Mouse (Mus musculus) liver, embryonic 13.5 days (tissue): Measurements from ENCODE around the gene Lhb. TPM values are rescaled to one million over a fixed set of nuclear protein-coding genes. Genes with fewer than 3 reads are reported as not detected.

Source experiments
- ATAC-seq: fragments of 200-750 bp; cut with Nextera tagmentation; 2 replicates; pipeline ENCODE4 v1.8.0; 2017; ENCODE audit warnings: low read depth, mild to moderate bottlenecking, moderate number of reproducible peaks, moderate library complexity
- DNase-seq: peaks from one replicate; pipeline ENCODE4 v3.0.0; 2022
- H3K27ac ChIP-seq: fragments of 300-500 bp; sonication (generic); 2 replicates; pipeline ENCODE4 v1.5.1; 2015; ENCODE audit warnings: moderate library complexity, mild to moderate bottlenecking, inconsistent platforms
- H3K27me3 ChIP-seq: fragments of 300-500 bp; sonication (generic); 2 replicates; pipeline ENCODE4 v1.6.1; 2015; ENCODE audit warnings: mild to moderate bottlenecking, inconsistent platforms
- H3K36me3 ChIP-seq: fragments of 300-500 bp; sonication (generic); 2 replicates; pipeline ENCODE4 v1.6.1; 2015; ENCODE audit warnings: mild to moderate bottlenecking, inconsistent platforms
- H3K4me1 ChIP-seq: fragments of 300-500 bp; sonication (generic); replicated peaks from 2 replicates; pipeline ENCODE4 v1.6.1; 2015; ENCODE audit warnings: inconsistent platforms
- H3K4me2 ChIP-seq: fragments of 300-500 bp; sonication (generic); 2 replicates; pipeline ENCODE4 v1.6.1; 2015; ENCODE audit warnings: inconsistent platforms, mild to moderate bottlenecking, moderate library complexity
- H3K4me3 ChIP-seq: fragments of 300-500 bp; sonication (generic); replicated peaks from 2 replicates; pipeline ENCODE4 v1.5.1; 2015; ENCODE audit warnings: mild to moderate bottlenecking, inconsistent platforms
- H3K9ac ChIP-seq: fragments of 300-500 bp; sonication (generic); 2 replicates; pipeline ENCODE4 v1.6.1; 2015; ENCODE audit warnings: mild to moderate bottlenecking, inconsistent platforms
- H3K9me3 ChIP-seq: fragments of 300-500 bp; sonication (generic); replicated peaks from 2 replicates; pipeline ENCODE4 v1.6.1; 2016; ENCODE audit warnings: inconsistent platforms
- WGBS: fragments of 180-500 bp; shearing (Covaris S2); methylation state at CpG from one replicate; pipeline ENCODE4 v1.1.7; 2015; ENCODE audit not compliant: insufficient replicate concordance; 5-methylcytosine and 5-hydroxymethylcytosine counted together
- polyA plus RNA-seq: library from polyadenylated mRNA; unstranded; fragments of >200 nt; fragmentation: Nextera tagmentation; extraction: Ambion mirVana; gene quantifications from 2 replicates; pipeline ENCODE4 v1.2.1, GENCODE M21; 2015

Gene Lhb
- polyA plus RNA-seq, 1 experiment from 2014 or later, result not detected

- Histone ChIP-seq H3K9ac (no peak within 1 kb of the TSS), H3K27me3 (no peaks in the 10 kb centered on the region), H3K36me3 (0 out of 2 replicates have a peak, but pooled peaks cover 3% of the 10 kb centered on the region), H3K9me3 (no peaks in the 10 kb centered on the region), H3K4me2 (0 out of 2 replicates have a peak within 1 kb of the TSS, but pooled peaks have one; percentile 6), H3K4me3 (no peak within 1 kb of the TSS), H3K4me1 (peaks cover 38% of the 10 kb centered on the region), H3K27ac (no peak within 1 kb of the TSS)
- DNase-seq, result no peak
- no peak for ATAC-seq
- WGBS, result 43% methylated on average over 19 of the region's 19 CpGs
Measured at GRCm38 (mm10) chr7:45437521-45438276, 17.1 kb downstream of the Lhb start, which contains the start of gene Ruvbl2. Ruvbl2 (minus strand) TSS chr7:45438096.

GRCm38 (mm10) chr7:45443526-45444420, 23.2 kb downstream of the Lhb start:
- 0 out of 2 replicates have a peak, but pooled peaks cover 10% of the 10 kb centered on the region for H3K36me3 ChIP-seq
- peaks cover 13% of the 10 kb centered on the region for H3K4me1 ChIP-seq
- H3K9me3 ChIP-seq, result no peaks in the 10 kb centered on the region
- DNase-seq, result no peak
- H3K4me2 ChIP-seq, result no peak overlapping the region
- no peak for ATAC-seq
- 47% methylated on average over 22 of the region's 22 CpGs for WGBS
- H3K9ac ChIP-seq, result no peak overlapping the region
- H3K4me3 ChIP-seq, result no peak overlapping the region
- no peaks in the 10 kb centered on the region for H3K27me3 ChIP-seq
- H3K27ac ChIP-seq, result no peak overlapping the region

- Histone ChIP-seq H3K4me2 (no peak overlapping the region), H3K27ac (no peak overlapping the region), H3K4me1 (peaks cover 21% of the 10 kb centered on the region), H3K9me3 (no peaks in the 10 kb centered on the region), H3K9ac (no peak overlapping the region), H3K27me3 (no peaks in the 10 kb centered on the region), H3K4me3 (no peak overlapping the region), H3K36me3 (0 out of 2 replicates have a peak, but pooled peaks cover 7% of the 10 kb centered on the region)
- DNase-seq (no peak), ATAC-seq (no peak)
Measured at GRCm38 (mm10) chr7:45446589-45446988, 26.0 kb downstream of the Lhb start.

- Histone ChIP-seq H3K27ac (0 out of 2 replicates have a peak overlapping the region, but pooled peaks have one; percentile 1), H3K9me3 (no peaks in the 10 kb centered on the region), H3K9ac (peak overlapping the region; percentile 26), H3K4me1 (peaks cover 29% of the 10 kb centered on the region), H3K27me3 (no peaks in the 10 kb centered on the region), H3K4me2 (peak overlapping the region; percentile 51), H3K36me3 (0 out of 2 replicates have a peak, but pooled peaks cover 7% of the 10 kb centered on the region), H3K4me3 (peak overlapping the region; percentile 10)
- ATAC-seq, result peak; percentile 55
- no peak for DNase-seq
- 18% methylated on average over 11 of the region's 11 CpGs for WGBS
Measured at GRCm38 (mm10) chr7:45447325-45447990, 26.8 kb downstream of the Lhb start.

- H3K4me2 ChIP-seq, result no peak overlapping the region
- no peak overlapping the region for H3K9ac ChIP-seq
- no peaks in the 10 kb centered on the region for H3K27me3 ChIP-seq
- no peak for DNase-seq
- H3K4me1 ChIP-seq, result peaks cover 29% of the 10 kb centered on the region
- WGBS, result 87% methylated on average over 1 of the region's 1 CpGs
- ATAC-seq, result no peak
- H3K36me3 ChIP-seq, result 0 out of 2 replicates have a peak, but pooled peaks cover 11% of the 10 kb centered on the region
- H3K4me3 ChIP-seq, result no peak overlapping the region
- no peak overlapping the region for H3K27ac ChIP-seq
- H3K9me3 ChIP-seq, result no peaks in the 10 kb centered on the region
Measured at GRCm38 (mm10) chr7:45449974-45450373, 29.4 kb downstream of the Lhb start.

- peak overlapping the region; percentile 26; the same call in 1 of the 2 replicates for H3K4me2 ChIP-seq
- H3K36me3 ChIP-seq, result peaks cover 19% of the 10 kb centered on the region; the same call in 1 of the 2 replicates
- WGBS, result 53% methylated on average over 23 of the region's 23 CpGs
- DNase-seq (peak; percentile 78), ATAC-seq (peak; percentile 80)
- H3K4me1 ChIP-seq, result peaks cover 34% of the 10 kb centered on the region
- H3K9ac ChIP-seq, result 0 out of 2 replicates have a peak overlapping the region, but pooled peaks have one; percentile 11
- no peak overlapping the region for H3K4me3 ChIP-seq
- H3K27me3 ChIP-seq, result no peaks in the 10 kb centered on the region
- H3K9me3 ChIP-seq, result no peaks in the 10 kb centered on the region
- no peak overlapping the region for H3K27ac ChIP-seq
Measured at GRCm38 (mm10) chr7:45451344-45451982, 30.8 kb downstream of the Lhb start.

GRCm38 (mm10) chr7:45454971-45455370, 34.4 kb downstream of the Lhb start:
- Histone ChIP-seq H3K4me1 (peaks cover 44% of the 10 kb centered on the region), H3K27ac (0 out of 2 replicates have a peak overlapping the region, but pooled peaks have one; percentile 98), H3K4me3 (no peak overlapping the region), H3K36me3 (peaks cover 38% of the 10 kb centered on the region), H3K27me3 (no peaks in the 10 kb centered on the region), H3K9ac (no peak overlapping the region), H3K9me3 (no peaks in the 10 kb centered on the region), H3K4me2 (no peak overlapping the region)
- DNase-seq, result no peak
- WGBS, result 89% methylated on average over 15 of the region's 15 CpGs
- ATAC-seq, result no peak

- WGBS, result 78% methylated on average over 13 of the region's 13 CpGs
- Histone ChIP-seq H3K9me3 (no peaks in the 10 kb centered on the region), H3K27ac (peak overlapping the region; percentile 98), H3K9ac (no peak overlapping the region), H3K4me1 (peaks cover 53% of the 10 kb centered on the region), H3K4me2 (peak overlapping the region; percentile 23; the same call in 1 of the 2 replicates), H3K4me3 (peak overlapping the region; percentile 78; the same call in 1 of the 2 replicates), H3K36me3 (peaks cover 38% of the 10 kb centered on the region), H3K27me3 (no peaks in the 10 kb centered on the region)
- DNase-seq, result no peak
- no peak for ATAC-seq
Measured at GRCm38 (mm10) chr7:45455932-45456696, 35.5 kb downstream of the Lhb start.

- peak overlapping the region; percentile 81 for H3K4me2 ChIP-seq
- H3K4me3 ChIP-seq, result peak overlapping the region; percentile 78
- WGBS, result 42% methylated on average over 9 of the region's 9 CpGs
- H3K9me3 ChIP-seq, result no peaks in the 10 kb centered on the region
- peaks cover 42% of the 10 kb centered on the region for H3K36me3 ChIP-seq
- peak overlapping the region; percentile 95 for H3K9ac ChIP-seq
- no peaks in the 10 kb centered on the region for H3K27me3 ChIP-seq
- H3K4me1 ChIP-seq, result peaks cover 53% of the 10 kb centered on the region
- H3K27ac ChIP-seq, result peak overlapping the region; percentile 98
- DNase-seq (no peak), ATAC-seq (no peak)
Measured at GRCm38 (mm10) chr7:45456721-45457203, 36.1 kb downstream of the Lhb start.
